Mouse (Mus musculus): ENCODE data around the gene Tmem126a. TPM values are rescaled to one million over a fixed set of nuclear protein-coding genes. Genes with fewer than 3 reads are reported as not detected.

Gene Tmem126a
- polyA plus RNA-seq, 1 experiment from 2014 or later: 105 TPM

DNA sequence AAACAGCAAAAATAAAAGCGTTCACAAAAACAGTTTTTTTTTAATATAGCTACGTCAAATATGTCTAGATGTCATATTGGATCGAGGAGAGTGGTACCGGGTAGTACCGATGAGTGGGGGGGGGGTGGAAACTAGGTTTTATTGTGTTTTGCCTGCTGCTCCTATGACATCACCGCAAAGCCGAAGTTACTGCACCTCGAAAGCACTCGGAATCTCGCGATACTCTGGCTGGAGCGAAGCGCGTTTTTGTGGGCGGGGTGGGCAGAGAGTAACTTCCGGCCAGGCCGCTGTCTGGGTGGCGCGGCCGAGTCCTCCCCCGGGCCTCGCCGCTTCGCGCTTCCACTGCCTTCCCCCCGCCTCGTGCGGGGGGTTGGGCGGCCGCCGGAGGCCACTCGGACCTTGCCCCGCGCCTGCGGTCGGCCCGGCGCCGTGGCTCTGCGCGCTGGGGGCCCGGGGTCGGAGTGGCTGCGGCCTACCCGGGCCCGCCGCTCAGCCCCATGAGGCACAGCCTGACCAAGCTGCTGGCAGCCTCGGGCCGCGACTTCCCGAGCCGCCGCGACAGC is 14.4 kb downstream of the Tmem126a start, which contains the start of gene Crebzf:
TSS of gene Crebzf (plus strand) at position 212 of the 563 bp plus-strand sequence.
- Histone ChIP-seq H3K9ac (peak within 1 kb of the TSS; percentile 98), H3K4me2 (peak within 1 kb of the TSS; percentile 98), H3K27me3 (ENCODE audit: insufficient read depth, low read length) (no peaks in the 10 kb centered on the region), H3K4me3 (ENCODE audit: low read depth, low read length) (peak within 1 kb of the TSS; percentile 97), H3K36me3 (ENCODE audit: insufficient read depth) (peaks cover 13% of the 10 kb centered on the region), H3K4me1 (ENCODE audit: insufficient read depth) (no peaks in the 10 kb centered on the region), H3K27ac (ENCODE audit: low read depth) (peak within 1 kb of the TSS; percentile 98), H3K9me3 (ENCODE audit: low read depth, low read length) (no peaks in the 10 kb centered on the region)
- WGBS: under 1% methylated on average over 54 of the region's 54 CpGs
- no peak for TF ChIP-seq CTCF (IDR thresholded peaks at IDR 0.05; ENCODE audit: low read depth)
- peak; percentile 95 for ATAC-seq (ENCODE audit: insufficient read depth)
- peak; percentile 99 for DNase-seq

DNA sequence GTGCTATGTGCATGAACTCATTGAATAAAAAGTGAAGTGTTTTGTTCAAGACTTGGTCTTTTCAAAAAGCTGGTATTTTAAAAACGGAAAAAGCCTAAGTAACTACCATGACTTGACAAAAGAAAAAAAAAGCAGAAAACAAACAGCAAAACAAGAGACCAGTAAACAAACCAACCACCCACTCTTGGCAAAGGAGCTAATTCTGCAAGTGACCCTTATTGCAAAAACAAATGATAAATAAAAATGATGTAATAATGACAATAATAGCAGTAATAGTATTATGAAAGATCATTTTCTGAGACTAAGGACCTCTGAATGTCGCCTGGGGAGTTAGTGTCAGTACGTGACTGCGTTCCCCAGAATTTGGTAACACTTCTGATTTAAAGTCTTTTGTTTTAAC is 15.0 kb downstream of the Tmem126a start:
- TF ChIP-seq CTCF (IDR thresholded peaks at IDR 0.05; ENCODE audit: low read depth): no peak
- H3K36me3 ChIP-seq (ENCODE audit: insufficient read depth): peaks cover 8% of the 10 kb centered on the region; the same call in 1 of the 2 replicates
- ATAC-seq (ENCODE audit: insufficient read depth) (peak; percentile 7; the same call in 1 of the 2 replicates), DNase-seq (peak; percentile 44)
- H3K27ac ChIP-seq (ENCODE audit: low read depth): peak overlapping the region; percentile 55; the same call in 1 of the 2 replicates
- H3K4me3 ChIP-seq (ENCODE audit: low read depth, low read length): peak overlapping the region; percentile 97
- 16% methylated on average over 4 of the region's 4 CpGs for WGBS
- peak overlapping the region; percentile 98 for H3K9ac ChIP-seq
- no peaks in the 10 kb centered on the region for H3K4me1 ChIP-seq (ENCODE audit: insufficient read depth)
- H3K4me2 ChIP-seq: peak overlapping the region; percentile 98
- no peaks in the 10 kb centered on the region for H3K9me3 ChIP-seq (ENCODE audit: low read depth, low read length)
- no peaks in the 10 kb centered on the region for H3K27me3 ChIP-seq (ENCODE audit: insufficient read depth, low read length)

DNA sequence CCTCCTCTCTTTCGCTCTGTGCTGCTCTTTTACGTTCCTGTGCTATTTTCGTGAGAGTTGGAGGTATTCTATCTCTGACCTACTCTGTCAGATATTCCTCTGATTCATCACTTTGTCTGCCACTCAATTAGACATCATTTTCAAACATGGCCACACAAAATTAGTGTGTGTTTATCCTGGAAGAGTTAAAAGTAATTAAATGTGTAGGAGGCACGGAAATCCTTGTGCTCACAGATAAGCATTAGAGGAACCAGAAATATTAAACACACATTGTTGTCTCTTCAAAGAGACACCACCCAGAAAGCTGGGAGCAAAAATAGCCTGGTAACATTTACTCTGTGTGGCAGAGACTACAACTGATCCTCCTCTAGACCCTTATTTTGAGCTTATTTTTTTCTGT is 17.0 kb downstream of the Tmem126a start:
- Histone ChIP-seq H3K9ac (no peak overlapping the region), H3K27me3 (ENCODE audit: insufficient read depth, low read length) (no peaks in the 10 kb centered on the region), H3K4me2 (no peak overlapping the region), H3K36me3 (ENCODE audit: insufficient read depth) (peaks cover 4% of the 10 kb centered on the region; the same call in 1 of the 2 replicates), H3K4me1 (ENCODE audit: insufficient read depth) (no peaks in the 10 kb centered on the region), H3K27ac (ENCODE audit: low read depth) (no peak overlapping the region), H3K4me3 (ENCODE audit: low read depth, low read length) (no peak overlapping the region), H3K9me3 (ENCODE audit: low read depth, low read length) (no peaks in the 10 kb centered on the region)
- no peak for TF ChIP-seq CTCF (IDR thresholded peaks at IDR 0.05; ENCODE audit: low read depth)
- no peak for ATAC-seq (ENCODE audit: insufficient read depth)
- 75% methylated on average over 4 of the region's 4 CpGs for WGBS
- DNase-seq: no peak

DNA sequence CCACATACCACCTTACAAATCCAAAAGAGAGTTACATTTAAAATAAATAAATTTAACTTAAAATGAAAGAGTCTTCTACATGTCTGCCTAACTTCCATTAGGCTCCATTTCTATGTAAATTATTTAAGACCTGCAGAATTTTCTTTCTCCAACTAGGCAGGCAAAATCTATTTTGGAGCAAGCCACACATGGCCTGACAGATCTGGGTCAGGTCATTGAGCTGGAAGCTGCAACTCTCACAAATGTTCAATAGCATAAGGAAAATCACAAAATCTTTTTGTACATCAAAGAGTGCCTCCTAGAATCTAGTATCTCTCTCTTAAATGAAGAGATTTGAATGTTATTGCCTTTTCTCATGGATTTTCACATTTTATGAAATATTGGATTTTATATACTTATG is 24.8 kb downstream of the Tmem126a start:
- no peak overlapping the region for H3K4me3 ChIP-seq (ENCODE audit: low read depth, low read length)
- no peak overlapping the region for H3K4me2 ChIP-seq
- no peak overlapping the region for H3K27ac ChIP-seq (ENCODE audit: low read depth)
- no peaks in the 10 kb centered on the region for H3K9me3 ChIP-seq (ENCODE audit: low read depth, low read length)
- H3K9ac ChIP-seq: no peak overlapping the region
- H3K36me3 ChIP-seq (ENCODE audit: insufficient read depth): no peaks in the 10 kb centered on the region
- no peak for ATAC-seq (ENCODE audit: insufficient read depth)
- no peaks in the 10 kb centered on the region for H3K27me3 ChIP-seq (ENCODE audit: insufficient read depth, low read length)
- no peak for DNase-seq
- H3K4me1 ChIP-seq (ENCODE audit: insufficient read depth): no peaks in the 10 kb centered on the region
- no peak for TF ChIP-seq CTCF (IDR thresholded peaks at IDR 0.05; ENCODE audit: low read depth)

DNA sequence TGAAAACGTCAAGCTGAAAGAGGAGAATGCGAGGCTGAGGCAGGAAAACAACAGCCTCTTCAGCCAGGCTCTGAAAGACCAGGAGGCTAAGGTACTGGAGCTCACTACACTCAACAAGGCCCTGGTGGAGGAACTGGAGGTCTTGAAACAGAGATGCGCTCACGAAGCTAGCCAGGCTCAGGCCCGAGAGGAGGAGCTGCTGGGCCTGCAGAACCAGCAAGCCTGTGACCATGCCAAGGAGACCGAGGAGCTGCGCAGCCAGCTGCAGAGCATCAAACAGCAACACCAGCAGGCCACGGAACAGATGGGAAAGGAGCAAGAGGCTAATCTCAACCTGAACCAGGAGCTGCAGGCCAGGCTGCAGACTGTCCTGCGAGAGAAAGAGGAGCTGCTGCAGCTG is 30.0 kb downstream of the Tmem126a start:
- H3K9ac ChIP-seq: no peak overlapping the region
- no peak; the same call in 1 of the 2 replicates for ATAC-seq (ENCODE audit: insufficient read depth)

DNA sequence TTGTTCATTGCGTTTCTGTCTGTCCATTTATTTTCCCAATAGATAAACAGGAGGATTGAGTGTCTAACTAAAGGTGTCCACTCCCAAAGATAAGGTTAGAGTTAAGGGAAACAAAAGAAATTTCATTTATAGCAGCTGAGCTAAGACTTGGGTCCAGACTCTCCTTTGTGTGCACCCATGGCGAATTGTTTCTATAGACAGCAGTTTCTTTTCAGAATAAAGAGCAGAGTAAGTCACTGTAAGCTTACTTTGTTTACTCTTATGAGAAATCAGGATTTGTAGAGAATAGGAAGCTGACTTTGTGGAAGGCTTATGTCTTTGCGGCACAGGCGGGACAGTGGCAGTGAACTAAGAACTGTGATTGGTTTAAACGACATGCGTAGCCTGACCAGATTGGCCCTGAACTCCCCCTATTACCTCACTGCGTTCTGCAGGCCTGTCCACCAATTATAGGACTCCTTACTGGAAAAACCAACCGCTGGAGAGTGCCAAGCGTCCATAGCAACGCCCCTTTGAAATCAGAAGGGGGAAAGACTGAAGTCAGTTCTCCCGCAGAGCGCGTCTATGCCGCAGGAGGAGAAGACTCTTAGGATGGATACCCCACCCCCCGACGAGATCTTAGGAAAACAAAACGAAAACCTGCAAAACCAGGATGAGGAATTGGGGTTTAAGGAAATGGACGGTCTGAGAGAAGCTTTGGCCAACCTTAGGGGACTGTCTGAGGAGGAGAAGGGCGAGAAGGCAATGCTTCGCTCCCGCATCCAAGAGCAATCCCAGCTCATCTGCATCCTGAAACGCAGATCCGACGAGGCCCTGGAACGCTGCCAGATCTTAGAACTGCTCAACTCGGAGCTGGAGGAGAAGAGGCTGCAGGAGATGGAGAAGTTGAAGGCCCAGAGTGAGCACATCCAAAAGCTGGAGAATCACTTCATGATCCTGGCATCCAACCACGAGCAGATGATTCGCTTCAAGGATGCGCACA is 30.7 kb downstream of the Tmem126a start, which contains the start of gene Ccdc89:
TSS of gene Ccdc89 (plus strand) at position 558 of the 982 bp plus-strand sequence.
- H3K4me1 ChIP-seq (ENCODE audit: insufficient read depth): no peaks in the 10 kb centered on the region
- no peak for TF ChIP-seq CTCF (IDR thresholded peaks at IDR 0.05; ENCODE audit: low read depth)
- peak; percentile 100 for ATAC-seq (ENCODE audit: insufficient read depth)
- peak within 1 kb of the TSS; percentile 47 for H3K9ac ChIP-seq
- H3K4me2 ChIP-seq: peak within 1 kb of the TSS; percentile 74
- H3K4me3 ChIP-seq (ENCODE audit: low read depth, low read length): peak within 1 kb of the TSS; percentile 38
- WGBS: 19% methylated on average over 29 of the region's 29 CpGs
- H3K36me3 ChIP-seq (ENCODE audit: insufficient read depth): no peaks in the 10 kb centered on the region
- no peaks in the 10 kb centered on the region for H3K9me3 ChIP-seq (ENCODE audit: low read depth, low read length)
- DNase-seq: peak; percentile 93
- peak within 1 kb of the TSS; percentile 42; the same call in 1 of the 2 replicates for H3K27ac ChIP-seq (ENCODE audit: low read depth)
- H3K27me3 ChIP-seq (ENCODE audit: insufficient read depth, low read length): no peaks in the 10 kb centered on the region

More for the DNA sequence above, 30.0 kb downstream of the Tmem126a start:
- no peak overlapping the region for H3K27ac ChIP-seq (ENCODE audit: low read depth)
- no peaks in the 10 kb centered on the region for H3K9me3 ChIP-seq (ENCODE audit: low read depth, low read length)
- WGBS: 49% methylated on average over 9 of the region's 9 CpGs
- DNase-seq: no peak
- no peaks in the 10 kb centered on the region for H3K27me3 ChIP-seq (ENCODE audit: insufficient read depth, low read length)
- no peak for TF ChIP-seq CTCF (IDR thresholded peaks at IDR 0.05; ENCODE audit: low read depth)
- no peaks in the 10 kb centered on the region for H3K36me3 ChIP-seq (ENCODE audit: insufficient read depth)
- no peaks in the 10 kb centered on the region for H3K4me1 ChIP-seq (ENCODE audit: insufficient read depth)
- H3K4me2 ChIP-seq: peak overlapping the region; percentile 74
- peak overlapping the region; percentile 38 for H3K4me3 ChIP-seq (ENCODE audit: low read depth, low read length)

DNA sequence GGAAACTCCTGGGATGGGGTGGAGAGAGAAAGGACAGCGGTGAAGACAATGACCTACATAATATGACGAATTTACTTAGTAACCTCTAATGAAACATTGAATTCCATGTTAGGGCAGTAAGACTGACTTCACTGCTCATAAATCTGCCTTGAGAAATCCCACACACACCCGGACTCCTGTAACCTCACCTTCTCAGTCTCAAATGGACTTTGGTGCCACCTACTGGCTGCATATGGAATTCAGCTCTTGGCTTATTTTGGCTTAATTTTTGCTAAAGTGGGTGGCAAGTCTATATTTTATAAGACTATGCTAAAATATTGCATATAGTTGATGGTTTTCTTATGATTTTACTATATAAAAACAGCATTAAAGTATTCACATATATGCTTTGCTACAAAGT is 47.1 kb downstream of the Tmem126a start:
- DNase-seq (peak; percentile 84), ATAC-seq (ENCODE audit: insufficient read depth) (0 out of 2 replicates have a peak, but pooled peaks have one; percentile 28)
- Histone ChIP-seq H3K27ac (ENCODE audit: low read depth) (no peak overlapping the region), H3K9me3 (ENCODE audit: low read depth, low read length) (no peaks in the 10 kb centered on the region), H3K9ac (no peak overlapping the region), H3K27me3 (ENCODE audit: insufficient read depth, low read length) (no peaks in the 10 kb centered on the region), H3K4me1 (ENCODE audit: insufficient read depth) (no peaks in the 10 kb centered on the region), H3K36me3 (ENCODE audit: insufficient read depth) (no peaks in the 10 kb centered on the region), H3K4me3 (ENCODE audit: low read depth, low read length) (no peak overlapping the region), H3K4me2 (no peak overlapping the region)
- 40% methylated on average over 3 of the region's 3 CpGs for WGBS
- peak; percentile 84 for TF ChIP-seq CTCF (IDR thresholded peaks at IDR 0.05; ENCODE audit: low read depth)

Other genes starting within 250 kb of the Tmem126a start
- gene Ccdc83, start 191.5 kb downstream of the Tmem126a start, polyA plus RNA-seq (2014; fragmentation: Nextera tagmentation; extraction: Ambion mirVana): not detected in 2 replicates
- gene Sytl2, start 155.0 kb downstream of the Tmem126a start, polyA plus RNA-seq (2014; fragmentation: Nextera tagmentation; extraction: Ambion mirVana): 3.7 and 4.0 TPM in 2 replicates
- 1.5 TPM in 2 replicates for gene Ccdc89, start 30.7 kb downstream of the Tmem126a start, polyA plus RNA-seq (2014; fragmentation: Nextera tagmentation; extraction: Ambion mirVana)
- gene Crebzf, start 14.5 kb downstream of the Tmem126a start, polyA plus RNA-seq (2014; fragmentation: Nextera tagmentation; extraction: Ambion mirVana): 45.2 and 47.4 TPM in 2 replicates
- gene Tmem126b, start 18.8 kb upstream of the Tmem126a start, polyA plus RNA-seq (2014; fragmentation: Nextera tagmentation; extraction: Ambion mirVana): 31.7 and 32.5 TPM in 2 replicates
- gene Dlg2, start 19.4 kb upstream of the Tmem126a start, polyA plus RNA-seq (2014; fragmentation: Nextera tagmentation; extraction: Ambion mirVana): 0.25 and 0.37 TPM in 2 replicates